Mouse (Mus musculus) G1E (cell line): ENCODE measurements around the gene Pik3cg.

Experiments
- CTCF ChIP-seq: IDR thresholded peaks from 2 replicates; pipeline ENCODE4 v1.5.1; 2012; ENCODE audit warnings: low read depth, low read length, inconsistent platforms, mixed read lengths
- GATA1 ChIP-seq: IDR thresholded peaks from 2 replicates; pipeline ENCODE4 v1.6.1; 2012; ENCODE audit warnings: borderline replicate concordance, low read length, inconsistent platforms, mixed read lengths
- TAL1 ChIP-seq: conservative IDR thresholded peaks from 2 replicates; pipeline ENCODE4 v1.6.1; 2012; ENCODE audit warnings: low read depth, low read length, inconsistent platforms, mixed read lengths

- TF ChIP-seq CTCF (no peak), TAL1 (no peak), GATA1 (no peak)
Measured at GRCm38 (mm10) chr12:32127158-32127557, 81.3 kb downstream of the Pik3cg start.
